Mouse (Mus musculus): ENCODE results near the gene Coq6. TPM values are rescaled to one million over a fixed set of nuclear protein-coding genes. Genes with fewer than 3 reads are reported as not detected.
"Not testable (repeated sequence)": the region's sequence is repeated elsewhere in the genome, so short reads cannot be mapped to it uniquely, and the experiment has no call there.

The Coq6 gene
- 44.5 and 47.7 TPM in 2 replicates for polyA plus RNA-seq (2016; fragmentation: Nextera tagmentation; extraction: Ambion mirVana)

- peak within 1 kb of the TSS; percentile 84 for H3K9ac ChIP-seq (replicated peaks)
- no peaks in the 10 kb centered on the region for H3K27me3 ChIP-seq
- ATAC-seq (ENCODE audit: insufficient number of reproducible peaks, insufficient read depth, low FRiP score, low TSS enrichment, low read depth) = peak; percentile 99
- peaks cover 10% of the 10 kb centered on the region; the same call in 1 of the 2 replicates for H3K36me3 ChIP-seq
- peak within 1 kb of the TSS; percentile 95 for H3K4me3 ChIP-seq (replicated peaks)
- under 1% methylated on average over 51 of the region's 51 CpGs for WGBS
- H3K4me2 ChIP-seq = peak within 1 kb of the TSS; percentile 74
- H3K4me1 ChIP-seq (replicated peaks) = peaks cover 13% of the 10 kb centered on the region
- H3K27ac ChIP-seq = no peak within 1 kb of the TSS
- no peaks in the 10 kb centered on the region for H3K9me3 ChIP-seq
Measured at GRCm38 (mm10) chr12:84361555-84362489, at the start of gene Coq6, which contains the start of gene Fam161b. Gene Coq6, plus strand, starts transcription at chr12:84361657. Gene Fam161b, minus strand, starts transcription at chr12:84361833.

GRCm38 (mm10) chr12:84316006-84316405 lies 45.5 kb upstream of the Coq6 start:
- WGBS = 49% methylated on average over 7 of the region's 7 CpGs
- ATAC-seq (ENCODE audit: insufficient number of reproducible peaks, insufficient read depth, low FRiP score, low TSS enrichment, low read depth) = 0 out of 2 replicates have a peak, but pooled peaks have one; percentile 6
- peaks cover 18% of the 10 kb centered on the region for H3K4me1 ChIP-seq (replicated peaks)
- peaks cover 4% of the 10 kb centered on the region; the same call in 1 of the 2 replicates for H3K36me3 ChIP-seq
- no peaks in the 10 kb centered on the region for H3K27me3 ChIP-seq
- H3K4me2 ChIP-seq = peak overlapping the region; percentile 82
- peak overlapping the region; percentile 96; the same call in 1 of the 2 replicates for H3K27ac ChIP-seq
- peak overlapping the region; percentile 93 for H3K9ac ChIP-seq (replicated peaks)
- no peaks in the 10 kb centered on the region for H3K9me3 ChIP-seq
- peak overlapping the region; percentile 98 for H3K4me3 ChIP-seq (replicated peaks)

GRCm38 (mm10) chr12:84316721-84317621 lies 44.5 kb upstream of the Coq6 start, which contains the start of gene Zfp410:
Gene Zfp410, plus strand, starts transcription at chr12:84316852.
- Histone ChIP-seq H3K9ac (replicated peaks) (peak within 1 kb of the TSS; percentile 93), H3K27me3 (no peaks in the 10 kb centered on the region), H3K4me2 (peak within 1 kb of the TSS; percentile 82), H3K9me3 (no peaks in the 10 kb centered on the region), H3K4me3 (replicated peaks) (peak within 1 kb of the TSS; percentile 98), H3K4me1 (replicated peaks) (peaks cover 18% of the 10 kb centered on the region), H3K27ac (peak within 1 kb of the TSS; percentile 96), H3K36me3 (peaks cover 4% of the 10 kb centered on the region; the same call in 1 of the 2 replicates)
- under 1% methylated on average over 77 of the region's 77 CpGs for WGBS
- peak; percentile 94 for ATAC-seq (ENCODE audit: insufficient number of reproducible peaks, insufficient read depth, low FRiP score, low TSS enrichment, low read depth)

DNA sequence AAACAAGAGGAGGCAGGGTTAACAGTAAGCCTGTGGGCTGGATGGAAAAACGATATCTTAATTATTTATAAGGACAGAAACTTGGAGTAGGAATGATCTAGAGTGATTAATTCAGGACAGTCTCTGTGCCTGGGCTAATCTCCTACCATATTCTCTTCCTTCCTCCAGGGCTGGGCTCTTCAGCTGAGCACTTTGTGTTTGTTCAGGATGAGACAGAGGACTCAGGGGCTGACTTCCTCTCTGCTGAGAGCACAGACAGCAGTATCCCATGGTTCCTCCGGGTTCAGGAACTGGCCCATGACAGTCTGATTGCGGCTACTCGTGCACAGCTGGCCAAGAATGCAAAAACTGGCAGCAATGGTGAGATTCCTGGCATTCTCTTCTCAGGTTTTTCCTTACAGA lies 34.3 kb upstream of the Coq6 start:
- 79% methylated on average over 4 of the region's 4 CpGs for WGBS
- no peak for ATAC-seq (ENCODE audit: insufficient number of reproducible peaks, insufficient read depth, low FRiP score, low TSS enrichment, low read depth)
- no peaks in the 10 kb centered on the region for H3K9me3 ChIP-seq
- no peak overlapping the region for H3K9ac ChIP-seq (replicated peaks)
- no peaks in the 10 kb centered on the region for H3K4me1 ChIP-seq (replicated peaks)
- H3K4me3 ChIP-seq (replicated peaks) = no peak overlapping the region
- no peaks in the 10 kb centered on the region for H3K27me3 ChIP-seq
- H3K4me2 ChIP-seq = no peak overlapping the region
- H3K36me3 ChIP-seq = peaks cover 78% of the 10 kb centered on the region
- H3K27ac ChIP-seq = no peak overlapping the region

GRCm38 (mm10) chr12:84336963-84337625 lies 24.4 kb upstream of the Coq6 start:
- Histone ChIP-seq H3K4me3 (replicated peaks) (no peak overlapping the region), H3K27me3 (no peaks in the 10 kb centered on the region), H3K9ac (replicated peaks) (no peak overlapping the region), H3K9me3 (no peaks in the 10 kb centered on the region), H3K4me2 (no peak overlapping the region), H3K36me3 (peaks cover 94% of the 10 kb centered on the region), H3K4me1 (replicated peaks) (no peaks in the 10 kb centered on the region), H3K27ac (no peak overlapping the region)
- WGBS = 94% methylated on average over 11 of the region's 11 CpGs
- ATAC-seq (ENCODE audit: insufficient number of reproducible peaks, insufficient read depth, low FRiP score, low TSS enrichment, low read depth) = no peak

GRCm38 (mm10) chr12:84347192-84347591 lies 14.3 kb upstream of the Coq6 start:
- WGBS = 58% methylated on average over 2 of the region's 2 CpGs
- Histone ChIP-seq H3K27me3 (no peaks in the 10 kb centered on the region), H3K4me1 (replicated peaks) (no peaks in the 10 kb centered on the region), H3K4me2 (no peak overlapping the region), H3K4me3 (replicated peaks) (no peak overlapping the region), H3K9ac (replicated peaks) (no peak overlapping the region), H3K36me3 (peaks cover 50% of the 10 kb centered on the region), H3K27ac (no peak overlapping the region), H3K9me3 (no peaks in the 10 kb centered on the region)
- ATAC-seq (ENCODE audit: insufficient number of reproducible peaks, insufficient read depth, low FRiP score, low TSS enrichment, low read depth) = no peak

- Histone ChIP-seq H3K4me1 (replicated peaks) (peaks cover 13% of the 10 kb centered on the region), H3K36me3 (peaks cover 24% of the 10 kb centered on the region)
- H3K27ac ChIP-seq; H3K9me3 ChIP-seq; H3K4me3 ChIP-seq (replicated peaks); H3K4me2 ChIP-seq; ATAC-seq (ENCODE audit: insufficient number of reproducible peaks, insufficient read depth, low FRiP score, low TSS enrichment, low read depth); H3K27me3 ChIP-seq; H3K9ac ChIP-seq (replicated peaks): not testable (repeated sequence)
- 87% methylated on average over 2 of the region's 2 CpGs for WGBS
Measured at GRCm38 (mm10) chr12:84358699-84359098, 2.8 kb upstream of the Coq6 start.

DNA sequence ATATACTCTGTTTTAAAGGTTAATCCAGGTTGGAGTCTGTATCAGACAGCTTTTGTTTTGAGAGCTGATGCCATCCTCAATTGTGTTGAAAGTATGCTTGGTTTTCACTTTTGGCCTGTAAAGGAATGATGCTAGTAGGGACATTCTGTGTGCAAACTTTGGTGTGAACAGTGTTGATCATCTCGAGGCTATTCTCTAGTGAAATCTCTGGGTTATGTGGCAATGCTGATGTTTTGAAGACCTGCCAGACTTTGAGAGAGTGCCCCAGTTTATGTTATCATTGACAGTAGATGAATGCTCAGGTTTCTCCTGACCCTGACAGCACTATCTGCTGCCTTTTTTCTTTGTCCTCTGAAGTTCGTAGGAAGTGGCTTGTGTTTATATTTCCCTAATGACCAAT lies 1.4 kb downstream of the Coq6 start:
- H3K36me3 ChIP-seq = peaks cover 15% of the 10 kb centered on the region
- WGBS = 47% methylated on average over 2 of the region's 2 CpGs
- no peak overlapping the region for H3K27ac ChIP-seq
- H3K4me3 ChIP-seq (replicated peaks) = peak overlapping the region; percentile 95
- peaks cover 13% of the 10 kb centered on the region for H3K4me1 ChIP-seq (replicated peaks)
- H3K9ac ChIP-seq (replicated peaks) = no peak overlapping the region
- peak overlapping the region; percentile 74 for H3K4me2 ChIP-seq
- no peaks in the 10 kb centered on the region for H3K9me3 ChIP-seq
- no peak for ATAC-seq (ENCODE audit: insufficient number of reproducible peaks, insufficient read depth, low FRiP score, low TSS enrichment, low read depth)
- H3K27me3 ChIP-seq = no peaks in the 10 kb centered on the region

- no peak overlapping the region for H3K4me3 ChIP-seq (replicated peaks)
- H3K27ac ChIP-seq = no peak overlapping the region
- H3K4me2 ChIP-seq = no peak overlapping the region
- H3K36me3 ChIP-seq = peaks cover 29% of the 10 kb centered on the region
- H3K9me3 ChIP-seq = no peaks in the 10 kb centered on the region
- H3K27me3 ChIP-seq = no peaks in the 10 kb centered on the region
- ATAC-seq (ENCODE audit: insufficient number of reproducible peaks, insufficient read depth, low FRiP score, low TSS enrichment, low read depth) = no peak
- 84% methylated on average over 9 of the region's 9 CpGs for WGBS
- peaks cover 13% of the 10 kb centered on the region for H3K4me1 ChIP-seq (replicated peaks)
- H3K9ac ChIP-seq (replicated peaks) = no peak overlapping the region
Measured at GRCm38 (mm10) chr12:84364291-84364690, 2.8 kb downstream of the Coq6 start.

DNA sequence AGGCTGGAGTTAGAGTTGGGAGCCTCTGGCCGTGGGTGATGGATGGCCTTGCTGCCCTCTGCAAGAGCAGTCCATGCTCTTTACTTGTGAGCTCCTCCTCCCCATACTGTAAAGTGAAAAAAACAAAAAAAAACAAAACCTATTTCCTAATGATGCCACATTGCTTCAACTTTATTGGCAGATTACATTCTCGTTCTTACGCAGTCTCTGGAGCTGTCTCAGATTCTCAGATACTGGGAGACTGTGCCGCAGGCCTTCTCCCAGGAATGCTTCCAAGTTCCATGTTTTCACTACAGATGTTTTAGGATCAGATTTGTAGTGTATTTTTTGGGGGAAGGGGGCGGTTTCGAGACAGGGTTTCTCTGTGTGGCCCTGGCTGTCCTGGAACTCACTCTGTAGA lies 3.7 kb downstream of the Coq6 start:
- H3K4me3 ChIP-seq (replicated peaks) = no peak overlapping the region

More for the DNA sequence above, 3.7 kb downstream of the Coq6 start:
- H3K4me1 ChIP-seq (replicated peaks) = peaks cover 13% of the 10 kb centered on the region
- H3K9me3 ChIP-seq = no peaks in the 10 kb centered on the region
- no peak overlapping the region for H3K4me2 ChIP-seq
- 96% methylated on average over 6 of the region's 6 CpGs for WGBS
- ATAC-seq (ENCODE audit: insufficient number of reproducible peaks, insufficient read depth, low FRiP score, low TSS enrichment, low read depth) = no peak
- H3K27ac ChIP-seq = no peak overlapping the region
- no peaks in the 10 kb centered on the region for H3K27me3 ChIP-seq
- H3K36me3 ChIP-seq = peaks cover 37% of the 10 kb centered on the region
- no peak overlapping the region for H3K9ac ChIP-seq (replicated peaks)
